Mouse (Mus musculus): Measurements from ENCODE around the gene Cldn22. TPM values are rescaled to one million over a fixed set of nuclear protein-coding genes. Genes with fewer than 3 reads are reported as not detected.

The Cldn22 gene
- polyA plus RNA-seq, 1 experiment from 2014 or later, result not detected

- WGBS, result 77% methylated on average over 7 of the region's 7 CpGs
- Histone ChIP-seq H3K27me3 (no peaks in the 10 kb centered on the region), H3K36me3 (peaks cover 62% of the 10 kb centered on the region), H3K9me3 (no peaks in the 10 kb centered on the region), H3K9ac (no peak overlapping the region), H3K27ac (no peak overlapping the region), H3K4me1 (no peaks in the 10 kb centered on the region), H3K4me3 (no peak overlapping the region), H3K4me2 (no peak overlapping the region)
- ATAC-seq (ENCODE audit: borderline replicate concordance, extremely low read depth, low FRiP score, low TSS enrichment), result no peak
Observed at GRCm38 (mm10) chr8:47843063-47843462, 18.8 kb downstream of the Cldn22 start.

DNA sequence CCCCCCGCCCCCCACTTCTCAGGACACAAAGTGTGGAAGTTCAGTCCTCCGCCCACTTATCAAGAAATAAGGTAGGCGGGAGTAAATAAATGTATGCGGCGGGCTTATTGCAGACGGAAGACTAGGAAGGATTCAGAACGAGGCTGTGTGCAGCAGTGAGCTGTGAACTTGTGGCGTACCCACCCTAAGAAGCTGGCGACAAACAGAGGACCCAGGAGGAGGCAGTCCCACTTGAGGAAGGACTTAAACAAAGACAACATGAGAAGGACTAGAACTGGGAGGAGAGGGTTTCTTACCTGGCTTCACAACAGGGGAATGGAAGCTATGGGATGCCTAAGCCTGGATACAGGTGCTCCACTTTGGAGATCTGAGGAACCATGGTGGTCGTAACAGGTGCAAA is 19.4 kb downstream of the Cldn22 start:
- peaks cover 68% of the 10 kb centered on the region for H3K36me3 ChIP-seq
- WGBS, result 91% methylated on average over 10 of the region's 10 CpGs
- no peak overlapping the region for H3K4me2 ChIP-seq
- H3K4me3 ChIP-seq, result no peak overlapping the region
- H3K9me3 ChIP-seq, result no peaks in the 10 kb centered on the region
- H3K4me1 ChIP-seq, result no peaks in the 10 kb centered on the region
- no peak for ATAC-seq (ENCODE audit: borderline replicate concordance, extremely low read depth, low FRiP score, low TSS enrichment)
- no peak overlapping the region for H3K9ac ChIP-seq
- no peak overlapping the region for H3K27ac ChIP-seq
- H3K27me3 ChIP-seq, result no peaks in the 10 kb centered on the region

DNA sequence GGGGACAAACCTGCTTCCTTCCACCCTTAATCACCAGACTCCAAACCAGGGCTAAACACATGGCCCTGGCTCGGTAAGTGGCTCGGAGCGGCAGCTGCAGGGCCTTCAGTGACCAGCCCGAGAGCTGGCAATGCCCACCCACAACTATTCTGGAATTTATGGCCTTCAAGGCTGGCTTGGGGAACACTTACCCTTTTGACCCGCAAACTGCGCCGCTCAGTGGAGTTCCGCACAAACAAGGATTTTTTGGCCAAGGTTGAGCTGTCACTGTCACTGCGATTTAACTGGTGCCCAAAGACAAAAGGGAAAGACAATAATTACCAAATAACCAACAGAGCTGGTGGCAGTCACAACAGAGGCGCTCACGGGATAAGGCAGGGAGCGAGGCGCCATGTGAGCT is 21.7 kb downstream of the Cldn22 start:
- H3K27me3 ChIP-seq, result no peaks in the 10 kb centered on the region
- peaks cover 65% of the 10 kb centered on the region for H3K36me3 ChIP-seq
- H3K4me2 ChIP-seq, result no peak overlapping the region
- no peaks in the 10 kb centered on the region for H3K4me1 ChIP-seq
- H3K9me3 ChIP-seq, result no peaks in the 10 kb centered on the region
- no peak overlapping the region for H3K4me3 ChIP-seq
- no peak for ATAC-seq (ENCODE audit: borderline replicate concordance, extremely low read depth, low FRiP score, low TSS enrichment)
- no peak overlapping the region for H3K9ac ChIP-seq
- no peak overlapping the region for H3K27ac ChIP-seq
- 91% methylated on average over 13 of the region's 13 CpGs for WGBS

DNA sequence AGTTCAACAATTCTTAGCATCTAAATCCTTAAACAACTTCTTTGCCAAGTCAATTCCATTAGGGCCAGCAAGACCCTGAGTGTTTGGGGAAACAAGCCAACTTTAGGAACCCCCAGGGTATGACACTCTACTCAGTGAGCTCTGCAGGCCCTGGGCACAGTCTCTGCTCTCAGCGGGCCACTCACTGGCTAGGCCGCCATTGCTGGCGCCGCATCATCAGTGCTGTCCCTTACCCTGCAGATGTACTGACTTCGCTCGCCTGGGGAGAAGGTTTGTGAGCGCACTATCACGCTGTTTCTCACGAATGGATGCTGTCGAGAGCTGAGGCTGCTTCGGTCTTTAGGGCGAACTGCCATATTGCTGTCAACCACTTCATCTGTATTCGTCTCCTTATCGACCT is 22.9 kb downstream of the Cldn22 start:
- no peaks in the 10 kb centered on the region for H3K9me3 ChIP-seq
- H3K4me2 ChIP-seq, result no peak overlapping the region
- H3K36me3 ChIP-seq, result peaks cover 59% of the 10 kb centered on the region
- H3K27ac ChIP-seq, result no peak overlapping the region
- H3K4me3 ChIP-seq, result no peak overlapping the region
- H3K27me3 ChIP-seq, result no peaks in the 10 kb centered on the region
- peaks cover 1% of the 10 kb centered on the region for H3K4me1 ChIP-seq
- 76% methylated on average over 14 of the region's 14 CpGs for WGBS
- no peak overlapping the region for H3K9ac ChIP-seq
- no peak for ATAC-seq (ENCODE audit: borderline replicate concordance, extremely low read depth, low FRiP score, low TSS enrichment)

- no peaks in the 10 kb centered on the region for H3K9me3 ChIP-seq
- H3K4me2 ChIP-seq, result no peak overlapping the region
- peaks cover 9% of the 10 kb centered on the region for H3K4me1 ChIP-seq
- no peak overlapping the region for H3K27ac ChIP-seq
- 91% methylated on average over 6 of the region's 6 CpGs for WGBS
- H3K36me3 ChIP-seq, result peaks cover 53% of the 10 kb centered on the region
- no peak overlapping the region for H3K4me3 ChIP-seq
- no peak for ATAC-seq (ENCODE audit: borderline replicate concordance, extremely low read depth, low FRiP score, low TSS enrichment)
- H3K27me3 ChIP-seq, result no peaks in the 10 kb centered on the region
- H3K9ac ChIP-seq, result no peak overlapping the region
Observed at GRCm38 (mm10) chr8:47847931-47848330, 23.6 kb downstream of the Cldn22 start.

DNA sequence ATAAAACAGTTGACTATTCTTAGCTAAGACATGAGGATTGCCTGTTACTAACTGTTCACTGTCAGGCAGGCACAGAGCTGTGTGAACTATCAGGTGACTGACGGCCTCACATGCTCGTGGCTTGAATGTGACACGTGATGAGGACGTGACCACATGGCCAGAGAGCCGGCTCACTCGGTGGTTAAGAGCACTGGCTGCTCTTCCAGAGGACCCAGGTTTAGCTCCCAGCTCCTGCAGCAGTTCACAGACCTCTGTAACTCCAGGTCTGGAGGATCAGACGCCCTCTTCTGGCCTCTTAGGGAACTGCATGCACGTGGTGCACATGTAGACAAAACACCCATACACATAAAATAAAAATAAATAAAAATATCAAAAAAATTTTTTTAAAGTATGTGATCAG is 25.6 kb downstream of the Cldn22 start:
- ATAC-seq (ENCODE audit: borderline replicate concordance, extremely low read depth, low FRiP score, low TSS enrichment), result no peak
- Histone ChIP-seq H3K4me2 (no peak overlapping the region), H3K27ac (no peak overlapping the region), H3K9ac (no peak overlapping the region), H3K36me3 (peaks cover 48% of the 10 kb centered on the region), H3K4me1 (peaks cover 13% of the 10 kb centered on the region), H3K4me3 (no peak overlapping the region), H3K27me3 (no peaks in the 10 kb centered on the region), H3K9me3 (no peaks in the 10 kb centered on the region)
- 80% methylated on average over 8 of the region's 8 CpGs for WGBS

DNA sequence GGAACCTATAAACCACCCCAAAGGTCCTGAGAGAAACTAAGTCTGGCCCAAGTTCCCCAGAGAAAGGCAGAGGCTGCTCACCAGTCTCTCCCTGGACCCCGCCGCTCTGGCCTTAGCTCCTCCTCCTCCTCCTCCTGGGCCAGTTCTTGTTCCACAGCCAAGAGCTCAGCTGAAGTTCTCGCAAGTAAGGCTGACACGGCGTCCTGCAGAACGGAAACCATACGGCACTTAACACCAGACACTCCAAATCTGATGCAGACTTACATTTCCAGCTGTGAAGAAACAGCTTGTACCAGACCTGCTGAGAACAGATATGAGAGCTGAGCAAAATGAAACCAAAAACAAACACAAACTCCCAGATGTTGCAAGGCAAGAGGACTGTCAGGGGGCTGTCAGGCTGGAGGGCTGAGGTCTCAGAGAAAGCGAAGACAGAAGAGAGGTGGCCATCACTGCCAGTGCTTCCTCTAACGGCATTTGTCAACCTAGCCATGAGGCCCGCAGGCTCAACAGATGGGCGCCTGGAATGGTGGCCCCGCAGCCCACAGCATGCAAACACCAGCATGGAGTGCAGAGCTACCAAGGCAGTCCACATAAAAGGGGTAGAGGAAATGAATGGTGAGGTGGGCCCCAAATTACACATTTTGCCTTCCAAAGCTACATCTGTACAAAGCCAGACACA is 27.7 kb downstream of the Cldn22 start:
- Histone ChIP-seq H3K9me3 (no peaks in the 10 kb centered on the region), H3K27ac (peak overlapping the region; percentile 58), H3K4me3 (peak overlapping the region; percentile 13; the same call in 1 of the 2 replicates), H3K36me3 (peaks cover 52% of the 10 kb centered on the region), H3K27me3 (no peaks in the 10 kb centered on the region), H3K9ac (no peak overlapping the region), H3K4me1 (peaks cover 13% of the 10 kb centered on the region), H3K4me2 (peak overlapping the region; percentile 42)
- 35% methylated on average over 12 of the region's 12 CpGs for WGBS
- peak; percentile 89 for ATAC-seq (ENCODE audit: borderline replicate concordance, extremely low read depth, low FRiP score, low TSS enrichment)

GRCm38 (mm10) chr8:47852737-47853136 is 28.5 kb downstream of the Cldn22 start:
- Histone ChIP-seq H3K4me2 (peak overlapping the region; percentile 42; the same call in 1 of the 2 replicates), H3K36me3 (peaks cover 47% of the 10 kb centered on the region), H3K4me3 (no peak overlapping the region), H3K27me3 (no peaks in the 10 kb centered on the region), H3K4me1 (peaks cover 13% of the 10 kb centered on the region), H3K27ac (peak overlapping the region; percentile 58), H3K9me3 (no peaks in the 10 kb centered on the region), H3K9ac (no peak overlapping the region)
- ATAC-seq (ENCODE audit: borderline replicate concordance, extremely low read depth, low FRiP score, low TSS enrichment), result no peak
- WGBS, result 77% methylated on average over 5 of the region's 5 CpGs

DNA sequence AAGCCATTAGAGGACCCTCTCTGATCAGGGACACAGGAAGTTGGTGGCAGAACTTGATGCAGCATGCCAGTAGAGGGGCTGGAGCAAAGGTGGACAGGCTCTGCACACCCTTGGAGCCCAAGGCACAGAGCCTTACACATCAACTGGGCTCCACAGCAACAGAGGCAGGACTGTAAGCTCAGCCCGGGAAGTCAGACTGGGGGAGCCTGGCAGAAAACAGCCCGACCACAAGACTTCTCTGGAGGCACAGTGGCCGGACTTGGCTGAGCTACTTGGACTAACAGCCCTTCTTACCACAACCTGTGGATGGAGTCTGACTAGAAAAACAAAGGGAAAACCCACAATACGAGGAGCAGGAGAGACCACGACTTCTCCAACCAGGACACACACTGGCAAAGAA is 29.1 kb downstream of the Cldn22 start:
- no peaks in the 10 kb centered on the region for H3K27me3 ChIP-seq
- peaks cover 13% of the 10 kb centered on the region for H3K4me1 ChIP-seq
- H3K27ac ChIP-seq, result no peak overlapping the region
- H3K9me3 ChIP-seq, result no peaks in the 10 kb centered on the region
- H3K9ac ChIP-seq, result no peak overlapping the region
- peaks cover 47% of the 10 kb centered on the region for H3K36me3 ChIP-seq
- 80% methylated on average over 5 of the region's 5 CpGs for WGBS
- H3K4me2 ChIP-seq, result no peak overlapping the region
- H3K4me3 ChIP-seq, result no peak overlapping the region
- no peak for ATAC-seq (ENCODE audit: borderline replicate concordance, extremely low read depth, low FRiP score, low TSS enrichment)

GRCm38 (mm10) chr8:47859259-47859658 is 35.0 kb downstream of the Cldn22 start:
- ATAC-seq (ENCODE audit: borderline replicate concordance, extremely low read depth, low FRiP score, low TSS enrichment), result no peak
- no peak overlapping the region for H3K4me3 ChIP-seq
- no peaks in the 10 kb centered on the region for H3K27me3 ChIP-seq
- H3K4me1 ChIP-seq, result no peaks in the 10 kb centered on the region
- no peaks in the 10 kb centered on the region for H3K9me3 ChIP-seq
- H3K9ac ChIP-seq, result no peak overlapping the region
- WGBS, result 90% methylated on average over 12 of the region's 12 CpGs
- H3K4me2 ChIP-seq, result no peak overlapping the region
- H3K27ac ChIP-seq, result no peak overlapping the region
- peaks cover 77% of the 10 kb centered on the region for H3K36me3 ChIP-seq

- Histone ChIP-seq H3K27ac (no peak overlapping the region), H3K4me1 (no peaks in the 10 kb centered on the region), H3K9me3 (no peaks in the 10 kb centered on the region), H3K4me3 (no peak overlapping the region), H3K4me2 (no peak overlapping the region), H3K27me3 (no peaks in the 10 kb centered on the region), H3K9ac (no peak overlapping the region), H3K36me3 (peaks cover 61% of the 10 kb centered on the region)
- WGBS, result 83% methylated on average over 8 of the region's 8 CpGs
- ATAC-seq (ENCODE audit: borderline replicate concordance, extremely low read depth, low FRiP score, low TSS enrichment), result no peak
Observed at GRCm38 (mm10) chr8:47866568-47866967, 42.3 kb downstream of the Cldn22 start.

GRCm38 (mm10) chr8:47867067-47867466 is 42.8 kb downstream of the Cldn22 start:
- no peak overlapping the region for H3K4me2 ChIP-seq
- H3K9ac ChIP-seq, result no peak overlapping the region
- H3K36me3 ChIP-seq, result peaks cover 56% of the 10 kb centered on the region
- H3K27me3 ChIP-seq, result no peaks in the 10 kb centered on the region
- peak; percentile 68; the same call in 1 of the 2 replicates for ATAC-seq (ENCODE audit: borderline replicate concordance, extremely low read depth, low FRiP score, low TSS enrichment)
- no peak overlapping the region for H3K27ac ChIP-seq
- no peak overlapping the region for H3K4me3 ChIP-seq
- no peaks in the 10 kb centered on the region for H3K9me3 ChIP-seq
- WGBS, result 19% methylated on average over 8 of the region's 8 CpGs
- no peaks in the 10 kb centered on the region for H3K4me1 ChIP-seq

Data from lung, embryonic 15.5 days (tissue).